Mouse (Mus musculus): Measurements from ENCODE around the gene Rybp.

Rybp gene

DNA sequence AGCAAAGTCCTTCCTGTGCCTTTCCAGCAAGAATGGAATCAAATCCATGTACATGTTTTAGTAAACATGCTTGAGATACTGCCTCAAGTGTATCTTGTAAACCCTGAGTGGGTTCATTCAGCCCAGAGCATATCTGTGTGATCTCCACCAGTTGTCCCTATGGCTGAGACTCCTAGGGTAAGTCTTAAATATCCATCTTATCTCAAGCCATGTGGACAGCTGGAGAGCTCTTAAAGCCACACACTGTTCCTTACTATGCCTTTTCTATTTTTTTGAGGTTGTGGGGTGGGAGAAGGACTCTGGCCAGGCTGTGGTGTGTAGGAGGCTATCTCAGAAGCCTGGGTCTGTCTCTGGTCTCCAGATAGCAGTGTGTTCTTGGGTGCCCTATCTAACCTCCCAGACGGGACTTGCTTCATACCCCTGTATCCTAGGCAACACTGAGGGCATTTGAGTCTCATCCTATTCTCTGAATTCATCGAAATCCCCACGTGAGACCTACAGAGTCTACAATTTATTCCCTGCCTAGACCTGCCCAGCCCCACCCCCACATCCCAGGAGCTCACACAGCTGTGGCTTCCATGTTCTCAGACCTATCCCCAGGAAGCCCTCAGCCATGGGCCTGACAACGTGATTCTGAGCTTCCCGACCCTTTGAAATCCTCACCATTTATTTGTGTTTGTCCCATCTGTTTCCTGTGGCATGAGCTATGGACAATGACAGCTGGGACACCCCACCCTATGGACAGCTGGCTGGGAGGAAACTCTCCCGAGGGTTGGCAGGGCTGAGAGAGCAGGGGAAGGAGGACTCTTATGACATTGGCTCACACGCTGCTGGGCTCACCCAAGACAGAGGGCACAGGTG is 98.2 kb downstream of the Rybp start:
- DNase-seq (ENCODE audit: low spot score) = no peak

DNA sequence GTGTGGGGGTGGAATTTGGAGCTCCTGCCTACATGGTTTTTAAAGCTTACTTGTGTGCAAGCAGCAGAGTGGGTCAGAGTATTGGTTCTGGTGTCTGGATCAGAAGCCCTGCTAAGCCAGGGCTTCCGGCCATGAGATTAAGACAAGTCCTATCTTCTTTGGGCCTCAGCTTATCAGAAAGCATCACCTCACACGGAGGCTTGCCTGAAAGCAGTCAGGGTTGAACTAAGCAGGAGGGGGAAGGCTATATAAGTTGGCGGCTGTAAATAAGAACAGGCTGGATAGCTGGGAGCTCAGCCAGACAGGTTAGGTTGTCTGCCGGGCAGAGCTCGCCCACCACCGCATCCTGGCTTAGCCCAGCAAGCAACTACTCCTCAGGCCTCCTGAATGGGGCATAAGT is 99.5 kb downstream of the Rybp start:
- DNase-seq (ENCODE audit: low spot score) = no peak

- DNase-seq (ENCODE audit: low spot score) = no peak
These were observed 100.5 kb downstream of the Rybp start for GRCm38 (mm10) chr6:100186789-100187188.

GRCm38 (mm10) chr6:100185524-100185923 is 101.8 kb downstream of the Rybp start:
- DNase-seq (ENCODE audit: low spot score) = no peak

DNA sequence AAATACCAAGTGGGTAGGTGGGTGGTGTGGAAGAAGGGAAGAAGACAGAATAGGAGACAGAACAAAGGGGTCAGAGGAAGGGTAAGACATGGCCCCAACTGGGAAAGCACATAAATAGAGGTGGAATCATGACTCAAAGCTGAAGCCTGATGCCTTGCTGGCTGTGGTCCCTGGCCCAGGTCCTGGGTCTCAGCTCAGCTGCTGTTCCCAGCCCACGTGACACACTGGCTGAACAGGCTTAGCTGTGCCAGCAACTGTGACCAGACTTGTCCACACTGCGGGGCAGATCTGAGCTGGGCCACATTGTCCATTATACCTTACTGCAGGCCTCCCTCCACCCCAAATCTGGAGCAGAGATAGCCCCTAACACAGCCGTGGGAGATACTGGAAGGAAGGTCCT is 103.9 kb downstream of the Rybp start:
- DNase-seq (ENCODE audit: low spot score) = no peak

DNA sequence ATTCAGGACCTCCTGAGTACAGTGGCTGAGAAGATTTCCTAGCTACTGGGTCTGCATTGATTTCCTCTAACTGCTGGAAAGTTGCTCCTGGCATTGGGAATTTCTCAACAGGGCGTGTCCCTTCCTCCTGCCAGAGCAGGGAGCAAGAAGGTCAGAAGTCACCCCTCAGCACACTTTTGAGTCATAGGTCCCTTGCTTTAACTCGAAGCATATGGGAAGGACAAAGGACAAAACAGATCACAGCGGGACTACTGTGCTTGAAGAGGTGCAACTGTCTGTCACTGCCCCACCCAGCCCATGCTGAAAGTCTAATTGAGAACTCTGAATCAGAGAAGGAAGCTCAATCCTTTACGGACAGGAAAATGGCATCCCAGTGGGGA is 106.4 kb downstream of the Rybp start:
- no peak for DNase-seq (ENCODE audit: low spot score)

DNA sequence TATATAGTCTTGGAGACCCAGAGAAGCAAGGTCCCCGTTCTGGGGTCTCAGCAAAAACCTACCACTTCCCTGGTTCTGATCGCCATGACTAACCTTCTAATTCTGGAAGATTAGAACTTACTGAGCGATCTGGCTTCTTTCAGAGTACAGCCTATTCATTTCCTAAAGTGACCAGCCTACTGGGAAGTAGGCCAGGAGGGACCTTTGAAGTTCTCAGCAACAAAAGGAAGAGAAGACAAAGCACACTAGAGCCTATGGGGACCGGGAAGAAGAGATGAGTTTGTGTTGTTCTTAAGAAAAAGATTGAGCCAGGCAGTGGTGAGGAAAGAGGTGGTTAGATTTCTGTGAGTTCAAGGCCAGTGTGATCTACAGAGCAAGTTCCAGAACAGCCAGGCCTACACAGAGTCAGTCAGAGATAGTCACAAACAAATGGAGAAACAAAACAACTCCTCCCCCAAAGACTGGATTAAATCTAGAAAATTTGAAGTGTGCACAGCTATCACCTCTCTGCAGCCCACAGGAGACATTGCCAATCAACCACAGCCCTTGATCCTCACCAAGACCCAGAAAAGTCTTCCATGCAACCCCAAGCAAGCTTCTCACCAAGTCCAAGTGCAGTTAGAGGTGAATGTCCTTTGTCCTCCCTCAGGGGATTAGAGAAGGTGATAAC is 106.9 kb downstream of the Rybp start:
- DNase-seq (ENCODE audit: low spot score) = no peak

DNA sequence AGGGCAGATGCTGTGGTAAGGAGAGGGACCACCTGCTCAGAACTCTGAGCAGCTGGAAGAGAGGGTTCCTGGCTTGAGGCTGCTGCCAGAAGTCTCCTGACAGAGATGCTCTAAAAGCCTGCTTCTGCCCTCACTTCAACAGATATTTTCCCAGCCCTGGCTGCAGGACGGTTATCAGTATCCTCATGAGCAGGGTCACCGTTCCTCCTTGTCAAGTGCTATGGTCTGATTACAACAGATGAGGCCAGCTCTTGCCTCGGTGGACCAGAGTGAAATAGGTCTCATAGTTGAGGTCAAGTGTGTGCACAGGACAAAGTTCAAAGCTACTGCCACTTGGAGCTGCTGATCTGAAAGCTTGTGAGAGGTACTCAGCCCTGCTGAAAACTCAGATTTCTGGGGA is 108.5 kb downstream of the Rybp start:
- no peak for DNase-seq (ENCODE audit: low spot score)

Measured in layer of hippocampus, adult 9-10 months (tissue).